Mouse (Mus musculus) cerebellum, adult 2 months (tissue): Measurements from ENCODE around the gene Atxn1. TPM values are rescaled to one million over a fixed set of nuclear protein-coding genes. Genes with fewer than 3 reads are reported as not detected.

Experiments
- DNase-seq, 2 experiments: peaks; one replicate each; pipeline ENCODE4 v3.0.0; 2021
- H3K27ac ChIP-seq: fragments of 200-500 bp; 2 replicates; pipeline ENCODE4 v1.5.1; 2012; ENCODE audit warnings: low read length, control low read depth, inconsistent platforms; ENCODE audit not compliant: insufficient read depth
- H3K27me3 ChIP-seq: fragments of 200-500 bp; 2 replicates; pipeline ENCODE4 v1.6.1; 2012; ENCODE audit warnings: inconsistent platforms, mild to moderate bottlenecking, low read length, moderate library complexity; ENCODE audit not compliant: control insufficient read depth, insufficient read depth
- H3K4me1 ChIP-seq: fragments of 200-500 bp; 2 replicates; pipeline ENCODE4 v1.6.1; 2011; ENCODE audit warnings: low read length; ENCODE audit not compliant: control insufficient read depth, insufficient read depth
- H3K4me3 ChIP-seq: fragments of 200-500 bp; replicated peaks from 2 replicates; pipeline ENCODE3; 2011; ENCODE audit warnings: mild to moderate bottlenecking, low read depth, low read length, control low read depth; ENCODE audit not compliant: insufficient read depth
- CTCF ChIP-seq: fragments of 200-500 bp; IDR thresholded peaks from 2 replicates; pipeline ENCODE4 v1.5.1; 2011; ENCODE audit warnings: low read depth, mild to moderate bottlenecking, control low read depth, low read length, moderate library complexity, borderline replicate concordance; ENCODE audit not compliant: insufficient read depth
- POLR2A ChIP-seq: fragments of 200-500 bp; IDR thresholded peaks from 2 replicates; pipeline ENCODE4 v1.6.1; 2011; ENCODE audit warnings: low read length, control low read depth, borderline replicate concordance; ENCODE audit not compliant: insufficient read depth
- WGBS: fragments of 180-500 bp; shearing (Covaris S2); methylation state at CpG from one replicate; pipeline ENCODE4 v1.1.7; 2018; 5-methylcytosine and 5-hydroxymethylcytosine counted together
- polyA plus RNA-seq: library from polyadenylated mRNA; depleted of rRNA; stranded (reverse); fragments of >200 nt; gene quantifications from 2 replicates; pipeline ENCODE4 v1.2.3, GENCODE M21; 2012

Gene Atxn1
- polyA plus RNA-seq, 1 experiment, result 16.9 TPM

GRCm38 (mm10) chr13:45754483-45754882, 210.3 kb downstream of the Atxn1 start:
- Histone ChIP-seq H3K27ac (no peak overlapping the region), H3K27me3 (no peaks in the 10 kb centered on the region), H3K4me1 (peaks cover 14% of the 10 kb centered on the region; the same call in 1 of the 2 replicates), H3K4me3 (no peak overlapping the region)
- no peak for TF ChIP-seq POLR2A
- TF ChIP-seq CTCF, result no peak
- WGBS, result 85% methylated on average over 1 of the region's 1 CpGs
- DNase-seq, result peak in 1 of 2 experiments; percentile 14

- TF ChIP-seq POLR2A, result no peak
- TF ChIP-seq CTCF, result no peak
- 52% methylated on average over 5 of the region's 5 CpGs for WGBS
These were observed 212.3 kb downstream of the Atxn1 start for GRCm38 (mm10) chr13:45752498-45752897.

GRCm38 (mm10) chr13:45751231-45751630, 213.6 kb downstream of the Atxn1 start:
- WGBS, result 65% methylated on average over 2 of the region's 2 CpGs
- H3K27ac ChIP-seq, result no peak overlapping the region
- no peak for DNase-seq
- H3K27me3 ChIP-seq, result no peaks in the 10 kb centered on the region
- H3K4me3 ChIP-seq, result no peak overlapping the region
- TF ChIP-seq CTCF, result no peak
- TF ChIP-seq POLR2A, result no peak
- peaks cover 14% of the 10 kb centered on the region; the same call in 1 of the 2 replicates for H3K4me1 ChIP-seq

More at GRCm38 (mm10) chr13:45752498-45752897, 212.3 kb downstream of the Atxn1 start:
- peaks cover 14% of the 10 kb centered on the region; the same call in 1 of the 2 replicates for H3K4me1 ChIP-seq
- H3K27me3 ChIP-seq, result no peaks in the 10 kb centered on the region
- H3K27ac ChIP-seq, result no peak overlapping the region
- no peak for DNase-seq
- no peak overlapping the region for H3K4me3 ChIP-seq

GRCm38 (mm10) chr13:45750627-45751026, 214.2 kb downstream of the Atxn1 start:
- no peak overlapping the region for H3K4me3 ChIP-seq
- TF ChIP-seq CTCF (no peak), POLR2A (no peak)
- no peaks in the 10 kb centered on the region for H3K27me3 ChIP-seq
- 94% methylated on average over 6 of the region's 6 CpGs for WGBS
- no peak for DNase-seq
- no peak overlapping the region for H3K27ac ChIP-seq
- peaks cover 14% of the 10 kb centered on the region; the same call in 1 of the 2 replicates for H3K4me1 ChIP-seq

- H3K27me3 ChIP-seq, result no peaks in the 10 kb centered on the region
- H3K4me3 ChIP-seq, result no peak overlapping the region
- TF ChIP-seq POLR2A, result no peak
- TF ChIP-seq CTCF, result no peak
- DNase-seq, result no peak
- H3K27ac ChIP-seq, result no peak overlapping the region
- H3K4me1 ChIP-seq, result peaks cover 14% of the 10 kb centered on the region; the same call in 1 of the 2 replicates
- 85% methylated on average over 1 of the region's 1 CpGs for WGBS
These were observed 214.9 kb downstream of the Atxn1 start for GRCm38 (mm10) chr13:45749937-45750336.

- WGBS, result 59% methylated on average over 8 of the region's 8 CpGs
- peaks cover 8% of the 10 kb centered on the region; the same call in 1 of the 2 replicates for H3K4me1 ChIP-seq
- no peak overlapping the region for H3K27ac ChIP-seq
- H3K4me3 ChIP-seq, result no peak overlapping the region
- H3K27me3 ChIP-seq, result no peaks in the 10 kb centered on the region
- DNase-seq, result no peak
- TF ChIP-seq POLR2A (no peak), CTCF (no peak)
These were observed 215.6 kb downstream of the Atxn1 start for GRCm38 (mm10) chr13:45749222-45749621.

GRCm38 (mm10) chr13:45748691-45749090, 216.1 kb downstream of the Atxn1 start:
- no peak overlapping the region for H3K4me3 ChIP-seq
- H3K27ac ChIP-seq, result no peak overlapping the region
- no peaks in the 10 kb centered on the region for H3K27me3 ChIP-seq
- no peak for TF ChIP-seq POLR2A
- TF ChIP-seq CTCF, result no peak
- DNase-seq, result no peak
- WGBS, result 42% methylated on average over 4 of the region's 4 CpGs
- H3K4me1 ChIP-seq, result peaks cover 5% of the 10 kb centered on the region; the same call in 1 of the 2 replicates

- Histone ChIP-seq H3K27ac (no peak overlapping the region), H3K4me1 (no peaks in the 10 kb centered on the region), H3K27me3 (no peaks in the 10 kb centered on the region), H3K4me3 (no peak overlapping the region)
- no peak for DNase-seq
- TF ChIP-seq CTCF, result peak; percentile 17; the same call in 1 of the 2 replicates
- TF ChIP-seq POLR2A, result no peak
- 60% methylated on average over 12 of the region's 12 CpGs for WGBS
These were observed 218.7 kb downstream of the Atxn1 start for GRCm38 (mm10) chr13:45745851-45746773.
